Mouse (Mus musculus): ENCODE results near the gene Cyp4v3.
"Not testable (repeated sequence)": the region's sequence is repeated elsewhere in the genome, so short reads cannot be mapped to it uniquely, and the experiment has no call there.

The Cyp4v3 gene

DNA sequence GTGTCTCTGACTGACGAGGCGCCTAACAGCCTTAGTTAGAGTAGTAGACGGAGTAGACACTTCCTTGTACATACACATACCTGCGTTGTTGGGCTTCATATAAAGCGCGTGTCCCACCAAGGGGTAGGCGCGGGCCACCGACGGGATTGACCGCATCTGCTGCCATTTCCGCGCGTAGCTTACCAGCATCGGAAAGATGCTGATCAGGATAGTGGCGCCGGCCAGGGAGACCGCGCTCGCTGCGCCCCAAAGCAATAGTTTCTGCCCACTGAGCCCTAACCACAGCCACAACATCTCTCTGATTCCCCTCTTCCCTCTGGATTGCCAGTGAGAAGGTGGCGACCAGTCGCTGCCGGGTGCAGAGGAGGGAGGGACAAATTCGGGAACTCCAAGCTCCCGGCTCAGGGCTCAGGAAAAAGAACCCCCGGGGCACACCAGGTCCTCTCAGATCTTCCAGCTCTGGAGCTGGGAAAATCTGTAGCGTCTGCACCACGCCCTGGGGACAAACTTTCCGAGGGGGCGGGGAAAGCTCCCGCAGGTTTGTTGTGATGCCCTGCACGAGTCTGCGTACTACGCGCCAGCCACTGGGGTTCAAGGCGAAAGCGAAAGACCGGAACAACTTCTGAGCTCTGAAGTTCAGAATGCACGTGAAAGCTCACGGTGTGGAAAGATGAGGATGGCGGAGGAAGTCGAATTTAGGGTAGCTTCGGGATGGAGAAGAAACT is at the start of gene Cyp4v3:
Gene Cyp4v3, minus strand, starts transcription at position 532 of the 725 bp plus-strand sequence.
- DNase-seq (ENCODE audit: low read depth, low spot score): no peak

DNA sequence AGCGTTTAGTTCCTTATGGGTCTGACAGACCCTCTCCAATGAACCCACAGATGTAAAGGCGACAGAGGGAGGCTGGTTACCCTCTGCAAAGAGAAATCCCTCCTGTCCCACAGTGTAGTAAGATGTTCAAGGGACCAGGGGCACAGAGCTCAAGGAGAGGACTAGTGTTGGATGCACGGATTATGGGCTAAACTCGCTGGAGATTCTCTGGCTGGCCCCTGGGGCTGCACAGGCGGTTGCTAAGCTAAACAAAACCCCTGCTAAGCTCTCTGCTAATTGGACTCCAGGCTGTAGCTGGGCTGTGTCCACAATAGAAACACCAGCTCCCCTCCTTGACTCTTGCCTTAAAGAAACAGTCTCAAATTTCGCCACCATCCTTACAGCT is 48.9 kb upstream of the Cyp4v3 start, which contains the start of gene Fam149a:
Gene Fam149a, minus strand, starts transcription at position 329 of the 385 bp plus-strand sequence.
- DNase-seq (ENCODE audit: low read depth, low spot score): no peak

- DNase-seq (ENCODE audit: low read depth, low spot score): no peak
These were observed 48.3 kb upstream of the Cyp4v3 start for GRCm38 (mm10) chr8:45381075-45381962.

DNA sequence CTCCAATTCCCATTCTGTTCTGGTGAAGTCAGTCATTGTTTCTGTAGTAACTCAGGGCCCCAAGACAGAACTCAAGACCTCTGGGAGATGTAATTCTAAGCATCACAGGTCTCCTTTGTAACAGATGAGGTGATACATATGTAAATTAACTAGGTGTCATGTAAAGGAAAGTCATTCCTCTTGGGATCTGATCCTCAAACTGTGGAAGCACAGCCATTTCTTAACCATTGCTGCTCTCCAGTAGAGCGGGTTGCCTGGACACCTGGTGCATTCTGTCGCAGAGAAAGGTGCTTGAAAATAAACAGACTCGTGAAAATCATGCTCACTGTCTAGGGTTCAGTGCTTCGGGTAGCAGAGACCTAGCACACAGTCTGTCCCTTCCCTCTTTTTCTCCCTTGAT is 47.6 kb upstream of the Cyp4v3 start:
- DNase-seq (ENCODE audit: low read depth, low spot score): no peak

GRCm38 (mm10) chr8:45374071-45374470 is 41.1 kb upstream of the Cyp4v3 start:
- no peak for DNase-seq (ENCODE audit: low read depth, low spot score)

DNA sequence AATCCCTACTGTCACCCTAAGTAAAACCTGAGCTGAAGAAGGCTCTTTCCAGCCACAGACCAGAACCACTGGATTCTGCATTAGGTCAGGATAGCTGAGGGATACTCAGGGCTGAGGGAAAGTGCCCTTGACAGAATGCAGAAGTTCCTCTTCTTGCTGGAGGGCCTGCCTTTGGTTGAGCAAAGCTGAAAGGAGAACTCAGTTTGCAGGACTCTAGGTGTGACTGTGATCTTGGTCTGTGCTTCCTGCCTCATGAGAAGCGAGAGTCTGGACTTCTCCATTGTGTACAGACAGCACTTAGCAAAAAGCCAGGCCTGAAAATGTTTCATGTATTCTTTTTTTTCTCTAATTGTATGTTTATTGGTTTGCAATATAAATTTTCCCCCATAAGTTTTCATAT is 34.1 kb upstream of the Cyp4v3 start:
- DNase-seq (ENCODE audit: low read depth, low spot score): no peak

DNA sequence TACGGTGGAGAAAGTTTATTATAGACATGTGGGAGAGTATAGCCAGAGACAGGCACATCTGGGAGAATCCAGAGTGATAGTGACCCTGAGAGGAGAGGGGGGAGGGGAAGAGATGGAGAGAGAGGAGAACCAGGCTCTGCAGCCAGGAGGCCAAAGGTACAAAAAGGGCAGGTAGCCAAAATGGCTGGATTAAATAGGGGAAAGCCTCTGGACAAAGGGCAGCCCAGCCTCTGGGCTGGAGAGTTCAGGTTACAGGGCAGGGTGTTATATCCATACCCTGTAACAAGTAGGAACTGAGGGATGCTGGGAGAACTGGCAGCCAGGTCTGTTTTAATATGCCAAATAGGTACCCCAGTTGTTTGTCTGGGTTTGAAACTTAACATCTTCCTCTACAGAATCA is 30.2 kb upstream of the Cyp4v3 start:
- no peak for DNase-seq (ENCODE audit: low read depth, low spot score)

GRCm38 (mm10) chr8:45362323-45362722 is 29.3 kb upstream of the Cyp4v3 start:
- no peak for DNase-seq (ENCODE audit: low read depth, low spot score)

- no peak for DNase-seq (ENCODE audit: low read depth, low spot score)
These were observed 26.1 kb upstream of the Cyp4v3 start for GRCm38 (mm10) chr8:45359091-45359605.

DNA sequence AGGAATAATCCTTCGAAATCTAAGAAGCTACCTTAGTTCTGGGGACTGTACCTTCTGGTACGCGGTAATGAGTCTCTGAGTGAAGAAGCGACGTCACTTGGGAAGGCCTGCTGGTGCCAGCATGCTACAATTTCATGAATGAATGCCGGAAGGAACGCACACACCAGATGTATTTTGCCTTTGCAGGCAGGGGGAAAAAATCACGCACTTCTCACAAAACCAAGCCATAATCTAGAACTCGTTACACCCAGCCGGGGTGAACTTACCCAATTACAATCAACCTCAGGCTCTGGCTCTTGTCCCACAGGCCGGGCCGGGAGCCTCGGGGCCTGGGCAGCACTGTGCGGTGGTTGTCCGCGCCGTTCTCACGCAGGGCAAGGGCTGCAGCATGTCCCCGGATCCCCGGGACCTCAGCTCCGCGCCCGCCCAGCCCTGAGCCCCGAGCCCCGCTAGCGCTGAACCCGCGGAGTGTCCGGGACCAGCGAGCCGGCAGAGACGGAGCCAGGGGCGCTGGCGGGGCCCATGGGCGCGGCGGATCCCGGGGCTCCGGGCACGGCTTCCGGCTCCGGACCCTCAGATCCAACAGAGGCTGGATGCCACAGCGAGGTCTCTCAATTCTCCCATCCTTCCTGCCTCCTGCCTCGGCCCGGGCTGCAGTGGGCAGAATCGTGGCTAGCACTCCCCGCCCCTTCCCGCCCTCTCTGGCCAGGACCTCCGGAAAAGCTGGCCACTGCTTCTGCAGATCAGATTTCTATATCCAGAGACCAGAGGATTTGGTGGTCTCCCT is 25.3 kb upstream of the Cyp4v3 start:
- no peak for DNase-seq (ENCODE audit: low read depth, low spot score)

- no peak for DNase-seq (ENCODE audit: low read depth, low spot score)
These were observed 22.8 kb upstream of the Cyp4v3 start for GRCm38 (mm10) chr8:45355809-45356208.

- no peak for DNase-seq (ENCODE audit: low read depth, low spot score)
These were observed 12.0 kb upstream of the Cyp4v3 start for GRCm38 (mm10) chr8:45345031-45345430.

DNA sequence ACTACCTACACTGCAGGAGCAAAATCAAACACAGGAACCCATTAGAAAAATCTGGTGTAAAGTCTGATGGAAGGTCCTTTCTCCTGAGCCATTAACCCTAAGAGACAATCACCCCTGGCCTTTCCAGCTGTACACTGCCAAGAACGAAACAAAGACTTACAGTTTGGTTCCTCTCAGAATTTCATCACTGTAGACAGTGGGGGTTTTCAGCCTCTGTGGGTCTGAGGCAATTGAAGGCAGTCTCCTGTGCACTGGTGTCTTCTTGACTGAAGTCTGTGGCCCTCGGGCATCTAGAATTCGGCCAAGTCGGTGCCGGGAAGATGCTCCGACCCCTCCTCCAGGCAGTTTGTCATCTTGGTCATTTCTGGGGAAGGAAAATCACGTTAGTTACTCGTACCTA is 11.3 kb upstream of the Cyp4v3 start:
- DNase-seq (ENCODE audit: low read depth, low spot score): no peak

GRCm38 (mm10) chr8:45341630-45342628 is 8.9 kb upstream of the Cyp4v3 start:
- DNase-seq (ENCODE audit: low read depth, low spot score): no peak

- DNase-seq (ENCODE audit: low read depth, low spot score): no peak
These were observed 477 bp upstream of the Cyp4v3 start for GRCm38 (mm10) chr8:45333493-45333892.

- no peak for DNase-seq (ENCODE audit: low read depth, low spot score)
These were observed 2.2 kb downstream of the Cyp4v3 start for GRCm38 (mm10) chr8:45330856-45331255.

DNA sequence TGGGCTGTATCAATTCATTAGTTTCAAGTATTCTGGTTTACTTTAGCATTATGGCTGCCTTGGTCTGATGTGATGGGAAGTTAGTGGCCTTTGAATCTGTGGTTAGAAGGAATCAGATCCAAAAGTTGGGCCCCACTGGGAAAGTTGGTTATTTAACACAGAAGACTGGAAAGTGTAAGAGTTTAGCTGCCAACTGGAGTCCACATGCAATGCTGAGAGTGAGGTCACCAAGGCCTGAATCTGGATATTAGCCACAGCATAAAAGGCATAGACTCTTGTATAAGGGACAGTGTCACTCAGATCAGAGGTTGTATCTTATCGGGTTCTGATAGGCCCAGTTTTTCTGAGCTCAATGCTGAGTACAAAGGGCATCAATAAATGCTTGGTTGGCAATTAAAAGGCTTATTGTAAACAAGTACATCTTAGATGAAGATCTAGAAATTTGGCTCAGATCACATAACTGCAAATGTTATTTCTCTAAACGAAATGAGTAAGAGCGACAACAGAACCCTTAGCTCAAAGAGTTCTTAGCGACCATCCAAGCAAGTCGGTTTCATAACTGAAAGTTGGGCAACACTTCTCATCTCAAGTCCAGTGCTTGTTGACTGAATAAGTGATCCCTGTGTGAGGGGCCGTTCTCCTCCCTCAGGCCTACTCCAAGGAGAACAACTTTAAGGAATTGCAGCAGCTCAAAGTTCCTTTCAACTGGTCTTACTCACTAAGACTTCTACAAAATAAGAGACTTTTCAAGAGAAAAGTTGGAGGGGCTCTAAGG is 3.6 kb downstream of the Cyp4v3 start:
- no peak for DNase-seq (ENCODE audit: low read depth, low spot score)

DNA sequence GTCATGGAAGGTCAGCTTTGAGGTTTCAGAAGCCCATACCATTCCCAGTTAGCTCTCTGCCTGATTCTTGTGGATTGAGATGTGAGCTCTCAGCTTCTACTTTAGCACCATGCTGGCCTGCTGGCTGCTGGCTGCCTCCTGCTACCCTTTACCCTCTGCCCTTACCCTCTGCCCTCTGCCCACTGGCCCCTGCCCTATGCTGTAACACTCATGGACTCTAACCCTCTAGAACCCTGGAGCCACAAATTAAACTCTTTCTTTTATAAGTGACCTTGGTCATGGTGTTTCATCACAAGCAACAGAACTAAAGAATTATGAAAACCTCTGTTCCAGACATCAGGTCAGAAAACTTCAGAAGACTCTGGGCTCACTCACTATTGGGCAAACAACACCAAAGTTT is 5.9 kb downstream of the Cyp4v3 start:
- DNase-seq (ENCODE audit: low read depth, low spot score): not testable (repeated sequence)

DNA sequence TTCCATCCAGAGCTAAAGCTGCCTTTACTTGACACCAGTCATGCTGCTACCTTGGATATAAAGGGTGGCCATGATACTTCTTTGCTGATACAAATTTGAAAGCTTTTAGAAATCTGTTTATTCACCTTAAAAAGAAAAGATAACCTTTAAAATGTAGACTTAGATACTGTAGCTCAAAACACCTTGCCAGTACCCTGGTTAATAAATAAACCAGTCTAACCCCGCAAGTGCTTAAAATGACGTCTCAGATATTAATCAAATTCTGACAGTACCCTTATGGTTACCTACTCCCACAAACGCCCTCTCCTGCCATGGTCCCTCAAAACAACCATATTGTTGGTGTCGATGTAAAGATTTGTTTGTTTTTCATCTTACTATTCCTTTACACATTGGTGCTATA is 8.9 kb downstream of the Cyp4v3 start:
- no peak for DNase-seq (ENCODE audit: low read depth, low spot score)

GRCm38 (mm10) chr8:45321365-45321764 is 11.7 kb downstream of the Cyp4v3 start:
- no peak for DNase-seq (ENCODE audit: low read depth, low spot score)
